Mouse (Mus musculus) embryo, embryonic 11 days (tissue): Measurements from ENCODE around the gene Ghrhr.
A peak's percentile ranks its signal among the peaks of the same experiment; 100 is the strongest.

ENCODE experiments used
- DNase-seq: peaks from one replicate; pipeline ENCODE4 v3.0.0-alpha.2; 2015

The Ghrhr gene

GRCm38 (mm10) chr6:55396622-55397041 is 20.5 kb downstream of the Ghrhr start:
- DNase-seq: peak; percentile 32

- DNase-seq: no peak
Measured at GRCm38 (mm10) chr6:55398869-55399628, 23.0 kb downstream of the Ghrhr start.

- DNase-seq: no peak
Measured at GRCm38 (mm10) chr6:55399910-55400309, 23.8 kb downstream of the Ghrhr start.

- no peak for DNase-seq
Measured at GRCm38 (mm10) chr6:55402041-55402776, 26.1 kb downstream of the Ghrhr start.

DNA sequence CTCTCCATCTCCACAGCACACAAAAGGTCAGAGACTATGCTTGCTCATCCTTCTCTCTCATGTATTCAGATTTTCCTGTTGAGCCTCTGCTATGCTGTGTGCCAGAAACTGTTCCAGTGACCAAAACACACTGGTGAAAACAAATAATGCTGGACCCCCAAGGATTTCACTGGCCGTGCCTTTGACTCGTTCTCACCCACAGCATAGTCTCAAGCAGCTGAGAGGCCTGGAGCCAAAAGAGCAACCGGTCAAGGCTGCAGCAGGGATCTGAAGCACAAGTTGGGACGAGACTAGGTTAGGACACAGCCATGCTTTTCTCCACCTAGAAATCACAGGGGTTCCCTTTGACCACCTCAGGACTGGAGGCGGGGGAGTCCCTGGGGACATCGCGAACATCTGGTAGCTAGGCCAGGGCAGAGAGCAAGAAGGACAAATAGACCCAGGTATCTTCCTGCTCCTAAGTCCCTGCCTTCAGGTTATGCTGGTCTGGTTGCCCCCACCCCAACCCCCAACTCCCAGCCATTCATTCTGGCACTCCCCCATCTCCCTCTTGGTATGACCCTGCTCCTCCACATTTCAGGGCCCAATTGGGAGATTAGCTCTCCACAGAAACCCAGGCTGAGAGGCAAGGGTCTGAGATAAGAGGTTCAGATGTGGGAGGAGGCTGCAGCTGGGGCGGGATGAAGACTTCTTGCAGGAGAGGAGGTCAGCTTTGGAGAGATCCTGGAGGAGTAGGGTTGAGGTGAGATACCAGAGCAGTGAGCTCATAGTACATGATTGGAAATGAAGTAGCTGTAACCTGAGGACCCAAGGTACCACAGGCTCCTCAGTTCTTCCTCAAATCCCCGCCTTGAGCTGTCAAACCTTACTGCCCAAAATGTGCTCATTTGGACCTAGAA is 27.6 kb downstream of the Ghrhr start:
- DNase-seq: no peak

- DNase-seq: no peak
Measured at GRCm38 (mm10) chr6:55404421-55404990, 28.4 kb downstream of the Ghrhr start.

- DNase-seq: no peak
Measured at GRCm38 (mm10) chr6:55407345-55407744, 31.2 kb downstream of the Ghrhr start.

DNA sequence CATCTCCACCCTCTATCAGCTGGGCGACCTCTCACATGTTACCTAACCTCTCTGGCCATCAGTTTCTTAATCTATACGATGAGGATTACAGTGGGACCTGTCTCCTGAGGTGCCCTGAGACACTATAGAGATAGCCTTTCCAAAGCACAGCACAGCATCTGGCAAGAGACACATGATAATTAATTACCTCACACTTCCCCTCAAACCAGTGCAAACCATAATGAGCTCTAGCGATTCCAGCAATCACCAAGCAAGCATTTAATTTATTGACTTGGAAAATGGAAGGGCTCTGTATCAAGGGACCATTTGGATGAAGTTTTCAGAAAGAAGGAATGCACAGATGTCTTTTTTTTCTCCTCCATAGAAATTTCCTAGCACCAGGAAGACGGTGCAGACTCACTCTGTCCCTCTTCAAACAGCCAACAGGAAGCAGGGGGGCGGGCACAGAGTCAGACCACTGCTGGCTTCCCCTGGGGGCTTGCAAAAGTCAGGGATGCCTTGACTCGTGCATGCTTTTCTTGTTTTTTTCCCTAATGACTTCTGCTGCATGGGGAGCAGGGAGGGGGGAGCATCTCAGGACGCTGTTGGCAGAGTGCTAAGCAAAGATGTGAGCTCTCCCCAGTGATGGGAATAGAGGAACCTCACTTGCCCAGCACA is 34.2 kb downstream of the Ghrhr start:
- no peak for DNase-seq

GRCm38 (mm10) chr6:55410977-55411376 is 34.9 kb downstream of the Ghrhr start:
- no peak for DNase-seq

GRCm38 (mm10) chr6:55416202-55416601 is 40.1 kb downstream of the Ghrhr start:
- peak; percentile 50 for DNase-seq

DNA sequence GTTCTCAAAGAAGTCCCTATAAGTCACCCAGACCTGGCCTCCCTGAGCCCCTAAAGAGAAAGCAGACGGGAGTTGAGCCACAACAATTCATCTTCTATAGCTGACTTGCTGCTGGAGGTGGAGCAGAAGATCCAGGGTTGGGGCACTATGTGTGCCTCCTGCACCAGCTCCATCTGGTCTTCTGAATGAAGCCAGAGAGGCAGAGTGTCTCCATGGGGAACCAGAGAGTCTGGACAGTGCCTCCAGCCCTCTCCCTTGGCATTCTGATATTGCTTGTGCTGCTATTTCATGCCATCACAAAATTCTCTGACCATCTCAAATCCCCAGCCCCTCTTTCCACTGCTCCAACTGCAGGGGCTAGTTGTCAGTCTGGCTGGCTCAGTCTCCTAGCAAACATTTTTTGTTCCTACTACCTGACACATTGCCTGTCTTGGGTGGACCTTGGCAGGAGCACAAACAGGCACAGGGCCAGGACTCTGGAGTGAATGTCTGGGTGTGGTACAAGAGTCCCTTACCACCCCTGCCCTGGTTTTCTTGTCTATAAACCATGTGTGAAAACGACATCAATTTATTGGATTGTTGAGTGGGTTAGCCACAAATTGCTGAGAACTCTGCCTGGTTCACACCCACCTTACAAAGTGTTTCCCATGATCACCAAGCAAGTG is 42.8 kb downstream of the Ghrhr start:
- no peak for DNase-seq

DNA sequence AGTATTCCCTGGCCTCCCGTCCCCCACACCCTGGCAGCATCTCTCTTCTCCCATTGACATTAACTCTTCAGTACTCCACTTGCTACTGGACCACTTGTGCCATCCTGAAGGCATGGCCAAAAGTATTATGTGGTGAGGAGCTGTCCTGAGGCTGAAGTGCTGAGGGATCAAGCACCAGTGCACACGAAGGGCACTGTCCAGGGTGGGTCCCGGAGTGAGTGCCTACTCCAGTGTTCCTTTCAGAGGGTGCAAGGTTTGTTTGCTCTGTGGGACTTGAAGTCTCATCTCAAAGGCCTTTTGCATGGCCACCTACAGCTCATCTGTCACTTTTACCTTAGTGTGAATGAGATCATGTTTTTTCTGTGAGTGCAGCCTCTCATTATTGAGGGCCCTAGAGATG is 44.3 kb downstream of the Ghrhr start:
- peak; percentile 26 for DNase-seq

GRCm38 (mm10) chr6:55420869-55421361 is 44.8 kb downstream of the Ghrhr start:
- peak; percentile 60 for DNase-seq

DNA sequence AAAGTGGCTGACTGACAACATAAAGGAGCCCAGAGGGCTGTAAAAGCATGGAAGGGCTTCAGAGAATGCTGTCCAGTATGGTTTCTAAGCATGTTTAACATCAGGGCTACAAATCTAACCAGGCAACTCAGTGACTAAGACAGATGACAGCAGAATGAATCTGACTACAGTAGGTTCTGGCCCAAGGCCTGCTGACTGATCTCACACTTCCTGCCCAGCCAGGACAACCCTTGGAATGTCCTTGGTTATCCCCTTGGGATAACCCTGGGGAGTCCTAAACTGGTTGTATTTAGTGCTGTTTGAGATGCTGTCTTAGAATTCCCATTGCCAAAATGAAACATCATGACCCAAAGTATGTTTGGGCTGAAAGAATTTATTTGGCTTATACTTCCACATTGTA is 56.0 kb downstream of the Ghrhr start:
- no peak for DNase-seq

- peak; percentile 60 for DNase-seq
Measured at GRCm38 (mm10) chr6:55434360-55434759, 58.3 kb downstream of the Ghrhr start.

GRCm38 (mm10) chr6:55435266-55436159 is 59.4 kb downstream of the Ghrhr start:
- peak; percentile 41 for DNase-seq

DNA sequence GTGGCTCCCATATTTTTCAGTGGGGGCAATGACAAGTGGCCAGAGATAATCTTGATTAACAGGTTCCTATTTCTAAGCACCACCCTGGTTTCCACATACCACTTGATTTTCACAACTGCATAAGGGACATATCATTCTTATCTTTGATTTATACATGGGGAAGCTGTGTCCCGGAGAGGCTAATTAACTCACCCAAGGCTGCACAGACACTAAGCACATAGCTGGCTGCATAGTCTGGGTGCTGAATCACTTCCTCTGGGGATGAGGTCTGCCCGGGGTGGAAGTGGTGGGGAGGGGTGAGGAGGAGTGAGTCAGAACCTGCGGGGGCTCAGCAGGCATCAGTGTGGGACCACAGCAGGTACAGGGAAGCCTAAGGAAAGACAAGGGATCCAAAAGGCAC is 61.8 kb downstream of the Ghrhr start:
- DNase-seq: no peak
